Mouse (Mus musculus) G1E (cell line): Measurements from ENCODE around the gene Fam111a.

Source experiments
- CTCF ChIP-seq: IDR thresholded peaks from 2 replicates; pipeline ENCODE4 v1.5.1; 2012; ENCODE audit warnings: low read depth, low read length, inconsistent platforms, mixed read lengths
- GATA1 ChIP-seq: IDR thresholded peaks from 2 replicates; pipeline ENCODE4 v1.6.1; 2012; ENCODE audit warnings: borderline replicate concordance, low read length, inconsistent platforms, mixed read lengths
- GATA2 ChIP-seq: IDR thresholded peaks from 2 replicates; pipeline ENCODE4 v1.6.1; 2012; ENCODE audit warnings: low read depth, low read length, inconsistent platforms, borderline replicate concordance
- POLR2AphosphoS5 ChIP-seq: IDR thresholded peaks from 2 replicates; pipeline ENCODE4 v1.6.1; 2012; ENCODE audit warnings: low read depth, low read length, inconsistent platforms; ENCODE audit not compliant: insufficient replicate concordance
- TAL1 ChIP-seq: conservative IDR thresholded peaks from 2 replicates; pipeline ENCODE4 v1.6.1; 2012; ENCODE audit warnings: low read depth, low read length, inconsistent platforms, mixed read lengths

DNA sequence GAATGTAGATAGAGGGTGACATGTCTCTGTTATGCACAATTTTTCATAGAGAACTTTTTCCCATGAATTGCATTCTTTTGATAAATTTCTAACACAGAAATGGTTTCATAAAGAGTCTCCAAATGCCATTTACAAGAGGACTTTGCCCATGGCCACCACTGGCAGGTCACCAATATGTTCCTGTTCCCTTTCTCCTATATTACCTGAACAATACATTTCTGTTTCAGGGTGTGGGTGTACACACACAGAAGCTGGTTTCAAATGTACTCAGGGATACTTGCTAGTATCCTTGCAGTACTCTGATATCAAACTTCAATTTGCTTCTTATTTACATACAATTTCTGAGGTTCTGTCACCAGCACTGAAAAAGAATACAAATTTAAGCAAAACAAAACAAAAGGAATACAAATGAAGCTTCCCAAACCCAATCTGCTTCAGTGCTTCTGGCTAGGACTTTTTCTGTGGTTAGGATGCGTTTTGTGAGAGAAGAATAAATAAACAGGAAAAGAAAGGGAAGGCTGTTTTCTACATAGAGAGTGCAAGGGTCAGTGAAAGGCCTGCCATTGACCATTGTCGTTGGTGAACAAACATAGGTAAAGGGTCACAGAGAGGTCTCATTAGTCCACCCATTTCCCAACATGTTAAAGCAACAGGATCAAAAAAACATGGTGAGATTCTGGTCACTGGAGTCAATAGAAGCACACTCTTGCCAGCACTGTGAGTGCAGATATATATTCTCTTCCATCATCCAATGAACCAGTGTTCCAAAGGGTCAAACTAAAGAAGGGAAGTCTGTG is 55.3 kb downstream of the Fam111a start:
- TF ChIP-seq CTCF (no peak), TAL1 (no peak), GATA1 (no peak), POLR2AphosphoS5 (no peak), GATA2 (no peak)
